Mouse (Mus musculus) erythroblast, embryonic 14.5 days (primary cell): ENCODE data around the gene Ptgis.

Experiments used
- GATA1 ChIP-seq: IDR thresholded peaks from 2 replicates; pipeline ENCODE4 v1.6.1; 2012; ENCODE audit warnings: low read length, inconsistent platforms, mixed read lengths
- TAL1 ChIP-seq: IDR thresholded peaks from 3 replicates; pipeline ENCODE4 v1.6.1; 2012; ENCODE audit warnings: low read length, inconsistent platforms, mixed read lengths

DNA sequence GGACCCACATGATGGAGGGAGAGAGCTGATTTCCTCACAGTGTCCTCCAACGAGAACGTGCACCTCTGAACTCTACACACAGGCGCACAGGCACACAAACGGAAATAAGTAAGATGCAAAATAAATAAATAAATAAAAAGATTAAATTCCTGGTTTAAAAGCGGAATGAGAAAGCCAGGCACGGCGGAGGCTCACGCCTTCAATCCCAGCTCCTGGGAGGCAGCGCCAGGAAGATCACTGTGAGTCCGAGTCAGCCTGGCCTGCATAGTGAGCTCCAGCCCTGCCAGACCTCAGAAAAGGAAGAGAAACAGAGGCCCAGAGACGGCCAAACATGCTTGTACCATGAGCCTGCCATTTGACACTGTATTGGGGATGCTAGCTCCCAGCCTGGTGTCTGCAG lies 23.5 kb upstream of the Ptgis start:
- TF ChIP-seq TAL1 (no peak), GATA1 (no peak)
